Mouse (Mus musculus) urinary bladder, postnatal 4 days (tissue): ENCODE results near the gene Zfand2a.
A peak's percentile ranks its signal among the peaks of the same experiment; 100 is the strongest.

Experiments used
- DNase-seq, 2 experiments: peaks; one replicate each; pipeline ENCODE4 v3.0.0; 2021 to 2022; ENCODE audit warnings: low spot score in 2 of 2

Gene Zfand2a

GRCm38 (mm10) chr5:139484185-139484814 lies at the start of gene Zfand2a:
Gene Zfand2a (minus strand): TSS chr5:139484549.
- DNase-seq = peak; percentile 98 to 99

DNA sequence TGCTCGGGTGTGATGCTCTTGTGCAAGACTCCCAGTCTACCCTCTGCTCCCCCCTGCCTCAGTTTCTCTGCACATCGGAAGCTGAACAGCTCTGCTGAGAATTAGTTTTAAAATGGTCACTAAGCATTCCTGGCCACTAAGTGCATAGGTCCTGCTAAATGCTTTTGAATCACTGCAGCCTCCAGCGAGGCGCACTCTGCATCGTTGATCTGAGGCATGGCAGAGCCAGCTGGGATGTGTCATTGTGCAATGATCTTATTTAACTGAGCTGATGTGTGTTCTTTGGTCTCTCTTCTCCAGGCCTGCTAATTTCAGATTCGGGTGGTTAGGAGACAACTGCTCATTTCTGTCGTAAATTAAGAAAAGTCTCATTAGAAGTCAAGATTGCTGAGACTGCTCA lies 44.5 kb upstream of the Zfand2a start:
- DNase-seq = no peak

- DNase-seq = no peak
Observed at GRCm38 (mm10) chr5:139521987-139522386, 37.6 kb upstream of the Zfand2a start.

DNA sequence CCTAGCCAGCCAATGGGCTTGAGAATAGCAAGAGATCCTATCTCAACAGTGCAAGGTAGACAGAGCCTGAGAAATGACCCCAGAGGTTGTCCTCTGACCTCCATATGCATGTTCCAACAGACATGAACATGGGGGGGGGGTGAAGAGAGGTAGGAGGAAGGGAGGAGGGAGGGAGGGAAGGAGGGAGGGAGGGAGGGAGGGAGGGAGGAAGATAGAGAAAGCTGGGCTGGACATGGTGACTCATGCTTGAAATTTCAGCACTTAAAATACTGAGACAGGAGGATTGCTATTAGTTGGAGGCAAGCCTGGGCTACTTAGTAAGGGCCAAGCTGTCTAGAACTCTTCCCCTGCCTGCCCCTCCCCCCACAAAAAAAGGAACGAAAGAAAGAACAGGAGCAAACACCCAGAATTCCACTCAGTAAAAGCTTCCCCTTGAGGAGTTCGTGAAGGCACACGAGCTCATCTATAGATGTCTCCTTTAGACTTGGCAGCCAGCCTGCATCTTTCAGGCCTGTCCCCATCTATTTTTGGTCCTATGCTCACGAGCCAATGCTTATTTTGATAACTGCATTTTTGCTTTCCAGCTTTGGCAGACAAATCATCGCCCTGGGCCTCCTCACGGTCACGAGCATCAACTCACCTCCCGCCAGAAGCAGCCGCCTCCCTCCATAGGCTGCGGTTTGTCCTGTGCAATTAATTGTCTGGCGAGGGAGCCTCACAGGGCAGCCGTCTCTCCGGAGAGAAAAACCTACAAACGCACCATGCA lies 35.9 kb upstream of the Zfand2a start:
- no peak for DNase-seq

GRCm38 (mm10) chr5:139516281-139516680 lies 31.9 kb upstream of the Zfand2a start:
- DNase-seq = no peak

GRCm38 (mm10) chr5:139512201-139512600 lies 27.9 kb upstream of the Zfand2a start:
- DNase-seq = no peak

DNA sequence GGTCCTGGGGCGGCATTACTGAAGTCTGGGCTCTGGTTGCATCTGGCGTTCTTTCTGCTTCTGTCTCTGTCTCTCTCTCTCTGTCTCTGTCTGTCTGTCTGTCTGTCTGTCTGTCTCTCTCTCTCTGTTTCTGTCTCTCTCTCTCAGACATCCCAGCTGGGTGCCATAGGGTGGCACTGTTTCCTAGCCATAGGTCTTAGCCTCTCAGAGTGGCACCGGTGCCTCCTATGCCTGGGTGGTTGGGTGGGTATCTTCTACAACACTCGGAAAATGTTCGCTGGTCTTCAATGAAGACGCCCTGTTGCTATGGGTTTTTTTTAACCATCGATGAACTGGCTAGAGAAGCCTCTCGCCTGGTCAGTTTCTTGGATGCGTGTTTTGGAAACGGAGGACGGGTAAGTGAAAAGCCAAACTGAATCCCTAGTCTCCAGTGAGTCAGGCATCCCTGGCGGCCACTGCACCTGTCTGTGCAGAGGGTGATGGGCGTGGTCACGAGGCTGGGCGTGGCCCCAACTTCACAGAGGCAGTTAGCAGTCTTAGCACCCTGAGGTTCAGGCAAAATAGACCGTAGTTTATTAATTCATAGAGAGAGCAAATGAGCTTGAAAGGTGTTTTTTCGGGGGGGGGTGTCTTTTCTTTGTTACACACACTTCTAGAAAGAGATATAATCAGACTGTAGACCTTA lies 26.5 kb upstream of the Zfand2a start:
- DNase-seq = no peak

GRCm38 (mm10) chr5:139506207-139506606 lies 21.9 kb upstream of the Zfand2a start:
- no peak for DNase-seq

DNA sequence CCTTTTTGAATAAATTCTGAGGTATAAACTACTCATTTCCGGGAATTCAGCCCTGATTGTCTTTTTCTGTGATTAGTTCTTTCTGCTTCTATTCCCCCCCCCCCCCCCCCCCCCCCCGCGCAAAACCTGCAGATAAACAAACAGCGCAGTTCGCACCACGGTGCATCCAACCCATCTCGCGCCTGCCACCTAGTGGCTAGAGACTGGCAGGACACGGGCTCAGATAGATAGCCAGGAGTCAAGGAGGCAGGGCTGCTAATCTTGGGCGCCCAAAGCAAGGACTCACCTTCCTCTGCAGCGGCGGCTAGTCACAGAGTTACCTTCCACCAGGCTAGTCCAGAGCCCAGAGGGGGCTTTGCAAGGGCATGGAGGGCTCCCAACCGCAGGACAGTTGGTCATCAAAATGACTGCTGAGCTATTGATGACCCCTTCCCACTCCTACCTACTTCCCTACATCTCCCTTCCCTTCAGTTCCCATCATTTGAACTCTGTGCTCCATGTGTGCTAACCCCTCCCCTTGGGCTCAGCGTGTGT lies 20.8 kb upstream of the Zfand2a start:
- peak; percentile 56 to 82 for DNase-seq

DNA sequence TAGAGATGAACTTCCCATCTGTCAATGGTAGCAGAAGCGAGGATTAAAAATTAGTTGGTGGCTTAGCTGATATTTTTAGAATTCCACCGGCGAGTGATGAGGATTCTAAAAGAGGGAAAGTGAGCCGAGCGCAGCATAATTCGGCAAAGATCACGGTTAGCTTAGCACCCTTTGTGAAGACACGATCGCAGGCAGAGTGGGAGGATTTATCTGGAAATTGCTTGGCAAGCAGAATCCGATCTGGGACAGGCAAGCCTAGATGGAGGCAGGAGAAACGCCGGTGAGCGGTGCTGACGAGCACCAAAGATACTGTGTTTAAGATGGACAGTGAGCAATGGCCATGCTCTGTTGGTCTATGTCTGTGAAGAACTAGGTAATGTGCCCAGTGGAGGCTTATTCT lies 17.9 kb upstream of the Zfand2a start:
- no peak for DNase-seq

DNA sequence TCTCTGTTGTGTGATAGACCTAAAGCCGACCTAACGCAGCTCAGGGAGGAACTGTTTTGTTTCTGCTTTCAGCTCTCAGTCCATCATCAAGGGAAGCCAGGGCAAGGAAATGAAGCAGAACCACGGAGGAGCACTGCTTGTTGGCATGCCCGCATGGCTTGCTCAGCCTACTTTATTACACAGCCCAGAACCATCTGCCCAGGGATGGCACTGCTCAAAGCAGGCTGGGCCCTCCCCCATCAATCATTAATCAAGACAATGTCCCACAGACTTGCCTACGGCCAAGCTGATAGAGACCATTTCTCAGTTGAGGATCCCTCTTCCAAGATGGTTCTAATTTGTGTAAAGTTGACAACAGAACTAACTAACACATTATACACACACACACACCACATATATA lies 14.4 kb upstream of the Zfand2a start:
- DNase-seq = no peak

DNA sequence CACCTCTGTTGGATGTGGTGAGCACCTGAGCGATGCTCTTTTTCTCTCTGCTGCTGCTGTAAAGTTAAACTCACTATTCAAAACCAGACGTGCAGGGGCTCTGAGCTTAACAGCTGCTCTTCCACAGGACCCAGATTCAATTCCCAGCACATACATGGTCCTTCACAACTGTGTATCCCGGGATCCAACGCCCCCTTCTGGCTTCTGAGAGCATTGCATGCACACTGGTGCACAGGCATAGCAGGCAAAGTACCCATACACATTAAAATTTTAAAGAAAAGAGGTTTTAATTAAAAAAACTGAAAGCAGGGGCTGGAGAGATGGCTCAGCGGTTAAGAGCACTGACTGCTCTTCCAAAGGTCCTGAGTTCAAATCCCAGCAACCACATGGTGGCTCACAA lies 12.6 kb upstream of the Zfand2a start:
- DNase-seq = no peak

GRCm38 (mm10) chr5:139495019-139495669 lies 10.8 kb upstream of the Zfand2a start:
- no peak for DNase-seq

- DNase-seq = no peak
Observed at GRCm38 (mm10) chr5:139493690-139494089, 9.3 kb upstream of the Zfand2a start.

GRCm38 (mm10) chr5:139491348-139491747 lies 7.0 kb upstream of the Zfand2a start:
- DNase-seq = no peak

DNA sequence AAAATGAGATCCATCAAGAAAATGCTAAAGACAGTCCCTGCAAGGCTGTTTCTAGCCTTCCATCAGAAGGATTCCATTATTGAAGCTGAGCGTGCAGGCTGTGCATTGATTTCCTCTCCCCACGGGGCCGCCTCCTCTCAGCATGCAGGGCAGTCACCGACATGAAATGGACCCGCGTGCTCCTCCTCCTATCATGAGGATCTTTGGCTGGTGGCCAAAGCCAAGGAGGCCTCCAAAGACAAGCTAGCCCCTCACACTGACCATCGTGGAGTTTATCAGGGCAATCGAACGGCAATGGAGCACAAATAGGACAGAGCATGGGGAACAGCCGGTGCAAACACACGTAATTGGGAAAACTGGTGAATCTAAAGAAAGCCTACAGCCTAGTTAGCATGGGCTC lies 5.8 kb upstream of the Zfand2a start:
- no peak for DNase-seq

DNA sequence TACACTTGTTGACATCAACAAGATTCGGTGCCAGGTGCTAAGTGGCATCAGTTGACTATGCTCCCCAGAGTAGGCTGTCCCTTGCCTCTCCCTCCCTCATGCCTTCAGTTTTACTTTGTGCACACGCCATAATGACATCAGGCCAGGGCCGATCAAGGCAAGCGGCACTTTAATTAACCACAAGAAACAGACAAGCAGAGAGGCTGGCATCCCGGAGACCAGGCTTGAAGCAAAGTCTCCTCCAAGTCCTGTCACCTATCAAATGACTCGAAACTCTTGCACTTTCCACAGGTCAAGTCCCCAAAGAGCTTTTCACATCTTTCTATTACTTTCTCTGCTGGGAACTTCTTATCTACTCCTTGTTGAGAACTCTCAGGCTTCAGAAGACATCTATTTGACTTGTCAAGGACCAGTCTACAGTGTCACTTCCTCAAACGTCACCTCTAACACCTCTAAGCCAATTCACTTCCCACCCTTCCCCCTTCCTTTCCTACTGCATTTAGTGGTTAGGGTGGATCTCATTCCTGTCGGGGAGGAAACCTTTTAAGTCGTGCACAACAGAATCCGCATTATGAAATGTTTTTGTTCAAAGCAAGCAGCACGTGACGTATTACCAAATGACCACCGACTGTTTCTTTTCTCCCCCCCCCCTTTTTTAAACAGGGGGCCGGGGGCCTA lies 1.0 kb downstream of the Zfand2a start:
- no peak for DNase-seq

GRCm38 (mm10) chr5:139480406-139480805 lies 3.9 kb downstream of the Zfand2a start:
- DNase-seq = no peak

DNA sequence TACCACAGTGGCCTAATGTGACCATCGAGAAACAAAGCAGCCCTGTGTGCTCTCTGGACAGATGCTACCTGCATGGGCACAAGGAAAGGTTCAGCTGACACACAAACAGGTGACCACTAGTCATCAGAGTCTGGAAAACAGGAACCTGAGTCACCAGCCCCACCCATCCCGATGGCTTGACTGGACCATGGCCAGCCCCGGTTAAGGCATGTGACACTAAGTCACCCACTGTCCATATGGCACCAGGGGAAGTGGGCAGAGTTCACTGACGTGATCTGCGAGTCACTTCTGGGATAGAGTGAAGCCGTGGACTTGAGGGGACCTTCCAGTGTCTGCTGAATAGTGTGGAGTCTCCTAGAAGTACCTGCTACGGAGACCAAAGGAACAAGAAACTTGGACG lies 5.3 kb downstream of the Zfand2a start:
- DNase-seq = no peak

- DNase-seq = no peak
Observed at GRCm38 (mm10) chr5:139474741-139475140, 9.6 kb downstream of the Zfand2a start.

DNA sequence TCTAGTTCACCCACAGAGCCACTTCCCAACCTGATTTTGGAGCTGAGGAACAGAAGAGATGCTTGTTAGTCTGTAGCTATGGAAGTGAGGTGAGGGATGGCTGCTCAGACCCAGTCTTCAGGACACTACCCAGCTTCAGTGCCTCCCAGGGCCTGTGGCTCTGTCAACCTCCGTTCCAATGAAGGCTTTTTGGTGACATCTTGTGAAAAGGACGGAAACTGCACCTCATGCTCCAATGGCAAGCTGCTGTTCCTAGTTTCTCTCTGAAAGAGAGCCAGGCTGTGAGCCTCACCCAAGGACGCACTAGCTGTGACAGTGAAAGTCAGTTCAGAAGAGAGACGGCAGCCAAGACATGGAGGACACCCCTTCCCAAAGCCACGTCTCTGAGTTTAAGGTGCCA lies 16.4 kb downstream of the Zfand2a start:
- DNase-seq = no peak

DNA sequence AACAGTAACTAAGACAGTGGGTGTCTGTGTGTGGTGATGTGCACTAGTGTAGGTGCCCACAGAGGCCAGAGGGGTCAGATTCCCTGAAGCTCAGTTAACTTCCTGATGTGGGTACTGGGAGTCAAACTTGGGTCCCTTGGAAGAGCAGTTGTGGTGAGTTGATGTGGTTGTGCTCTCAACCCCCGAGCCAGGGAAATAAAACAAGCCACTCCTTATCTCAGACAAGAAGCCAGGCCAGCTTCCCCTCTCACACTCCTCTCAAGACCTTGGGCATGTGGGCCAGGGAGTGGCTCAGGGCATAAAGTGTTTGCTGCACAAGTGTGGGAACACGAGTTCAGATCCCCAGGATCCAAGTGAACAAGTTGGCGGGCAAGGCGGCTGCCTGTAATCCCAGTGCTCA lies 17.5 kb downstream of the Zfand2a start:
- no peak for DNase-seq
